Mouse (Mus musculus) erythroblast, embryonic 14.5 days (primary cell): ENCODE measurements at regions not wholly inside any gene's neighbourhood (a gene's known extent, or its start where the extent isn't known, plus 50 kb on each side); places are given as distances from the start of the nearest gene placed in this dataset.

Experiments used
- GATA1 ChIP-seq: IDR thresholded peaks from 2 replicates; pipeline ENCODE4 v1.6.1; 2012; ENCODE audit warnings: low read length, inconsistent platforms, mixed read lengths
- TAL1 ChIP-seq: IDR thresholded peaks from 3 replicates; pipeline ENCODE4 v1.6.1; 2012; ENCODE audit warnings: low read length, inconsistent platforms, mixed read lengths

- TF ChIP-seq TAL1 = no peak
- TF ChIP-seq GATA1 = no peak
Measured at GRCm38 (mm10) chr1:73184477-73184876, 168.8 kb upstream of the Tnp1 start.
